Mouse (Mus musculus) lung, adult 2 months (tissue): ENCODE results near the gene Slc25a21.

Experiments
- CTCF ChIP-seq: fragments of 200-500 bp; IDR thresholded peaks from 2 replicates; pipeline ENCODE4 v1.5.1; 2011; ENCODE audit warnings: mild to moderate bottlenecking, low read length, control low read depth; ENCODE audit not compliant: insufficient read depth
- POLR2A ChIP-seq: fragments of 200-500 bp; IDR thresholded peaks from 2 replicates; pipeline ENCODE4 v1.6.1; 2011; ENCODE audit warnings: low read depth, mild to moderate bottlenecking, control low read depth, low read length, borderline replicate concordance; ENCODE audit errors: extremely low read depth

- TF ChIP-seq CTCF (no peak), POLR2A (no peak)
Observed at GRCm38 (mm10) chr12:56697011-56697740, 500.1 kb downstream of the Slc25a21 start.
